Comparison of ENCODE assay signal across 32 mouse cellular contexts in genomic region chr7:97303614-97304013, GRCm38 (mm10). TPM values are rescaled to one million over a fixed set of nuclear protein-coding genes. Genes with fewer than 3 reads are reported as not detected.
DNase-seq lines count a peak whose midpoint lies in the region; ATAC-seq and TF ChIP-seq lines count a peak whose summit lies in the region.
"Had no signal": no experiment of that assay in that cellular context is flagged by ENCODE, and none has a peak within 500 bp of the region (broad histone marks: within the 10 kb centered on the region; RNA-seq: fewer than 3 reads in every experiment).

No protein-coding gene starts in this region.

- TF ChIP-seq POLR2A in lung, adult 2 months (IDR thresholded peaks at IDR 0.05; ENCODE audit: borderline replicate concordance, extremely low read depth, low read depth, low read length), result no peak

- 72% methylated on average over 2 of the region's 2 CpGs for WGBS in heart, embryonic 10.5 days
- 73% methylated on average over 2 of the region's 2 CpGs for WGBS in heart, embryonic 11.5 days (ENCODE audit: insufficient replicate concordance)
- WGBS in lung, adult 2 months, result 79% methylated on average over 2 of the region's 2 CpGs

- no peak for TF ChIP-seq CTCF in lung, adult 2 months (IDR thresholded peaks at IDR 0.05; ENCODE audit: insufficient read depth, low read length)

- peak; percentile 2 for DNase-seq in embryo, embryonic 10 days (ENCODE audit: low spot score)
- no peak for DNase-seq in embryo, embryonic 9.5 days (ENCODE audit: extremely low spot score)
- DNase-seq in heart, embryonic 10.5 days (ENCODE audit: low spot score), result peak; percentile 56
- DNase-seq in lung, adult 2 months, result peak; percentile 1
- no peak for DNase-seq in lung, postnatal 10 days
- peak; percentile 1 for DNase-seq in urinary bladder, postnatal 14 days (ENCODE audit: low spot score)
- no peak for DNase-seq in urinary bladder, postnatal 10 days (ENCODE audit: low spot score)
- DNase-seq: adrenal gland, postnatal 10 days; cerebellum, adult 11 months; cerebellum, adult 9-10 months; cerebellum, postnatal 36 days; embryo, embryonic 11 days; gastrocnemius, postnatal 14 days; kidney, adult 9 months; kidney, postnatal 14 days; lung, postnatal 36 days; midbrain, embryonic 14.5 days; retina, postnatal 1 day; right cerebral cortex, postnatal 14 days; thymus, postnatal 4 days had no signal

- no peak overlapping the region for H3K4me3 ChIP-seq in heart, embryonic 10.5 days
- H3K4me3 ChIP-seq in heart, embryonic 11.5 days (ENCODE audit: low read depth, low read length), result no peak overlapping the region
- no peak overlapping the region for H3K4me3 ChIP-seq in lung, adult 2 months (replicated peaks; ENCODE audit: extremely low read depth, low read depth, low read length)
- H3K4me3 ChIP-seq: embryonic facial prominence, embryonic 13.5 days; forebrain, embryonic 12.5 days; heart, embryonic 15.5 days; left cerebral cortex, adult 2 months; limb, embryonic 15.5 days; lung, embryonic 15.5 days; neural tube, embryonic 15.5 days had no signal

- no peak overlapping the region for H3K9ac ChIP-seq in heart, embryonic 11.5 days (ENCODE audit: low read depth, low read length)
- H3K9ac ChIP-seq: embryonic facial prominence, embryonic 13.5 days; forebrain, embryonic 12.5 days; heart, embryonic 15.5 days; limb, embryonic 15.5 days; liver, embryonic 14.5 days; lung, embryonic 15.5 days; neural tube, embryonic 15.5 days had no signal

- H3K27me3 ChIP-seq in heart, embryonic 10.5 days (ENCODE audit: insufficient read depth, poor library complexity, severe bottlenecking), result no peaks in the 10 kb centered on the region
- H3K27me3 ChIP-seq in heart, embryonic 11.5 days (ENCODE audit: control insufficient read depth, insufficient read depth, low read length), result no peaks in the 10 kb centered on the region
- H3K27me3 ChIP-seq: embryonic facial prominence, embryonic 13.5 days; forebrain, embryonic 12.5 days; heart, embryonic 15.5 days; limb, embryonic 15.5 days; lung, embryonic 15.5 days; neural tube, embryonic 15.5 days had no signal

- no peak overlapping the region for H3K4me2 ChIP-seq in heart, embryonic 11.5 days
- H3K4me2 ChIP-seq: embryonic facial prominence, embryonic 13.5 days; forebrain, embryonic 12.5 days; heart, embryonic 15.5 days; limb, embryonic 15.5 days; lung, embryonic 15.5 days; neural tube, embryonic 15.5 days had no signal

- no peaks in the 10 kb centered on the region for H3K9me3 ChIP-seq in heart, embryonic 10.5 days
- no peaks in the 10 kb centered on the region for H3K9me3 ChIP-seq in heart, embryonic 11.5 days (replicated peaks; ENCODE audit: control insufficient read depth, low read length)
- H3K9me3 ChIP-seq: embryonic facial prominence, embryonic 13.5 days; forebrain, embryonic 12.5 days; G1E; heart, embryonic 15.5 days; limb, embryonic 15.5 days; lung, embryonic 15.5 days; neural tube, embryonic 15.5 days had no signal

- H3K4me1 ChIP-seq in heart, embryonic 10.5 days, result no peaks in the 10 kb centered on the region; the same call in 1 of the 2 replicates
- H3K4me1 ChIP-seq in heart, embryonic 11.5 days (ENCODE audit: control insufficient read depth, insufficient read depth, low read length), result no peaks in the 10 kb centered on the region
- no peaks in the 10 kb centered on the region for H3K4me1 ChIP-seq in lung, adult 2 months (ENCODE audit: control insufficient read depth, insufficient read depth, low read length)
- H3K4me1 ChIP-seq: embryonic facial prominence, embryonic 13.5 days; forebrain, embryonic 12.5 days; heart, embryonic 15.5 days; limb, embryonic 15.5 days; lung, embryonic 15.5 days; neural tube, embryonic 15.5 days had no signal

- ATAC-seq in heart, embryonic 11.5 days (replicated peaks; ENCODE audit: insufficient number of reproducible peaks, low FRiP score, low TSS enrichment), result no peak
- ATAC-seq: hindbrain, embryonic 16.5 days; intestine, embryonic 16.5 days had no signal

- H3K36me3 ChIP-seq in heart, embryonic 10.5 days, result peaks cover 88% of the 10 kb centered on the region
- peaks cover 26% of the 10 kb centered on the region for H3K36me3 ChIP-seq in heart, embryonic 11.5 days (ENCODE audit: control insufficient read depth, insufficient read depth, low read length)

- H3K27ac ChIP-seq in heart, embryonic 10.5 days, result no peak overlapping the region
- H3K27ac ChIP-seq in heart, embryonic 11.5 days (ENCODE audit: low read depth, low read length), result no peak overlapping the region
- H3K27ac ChIP-seq: embryonic facial prominence, embryonic 13.5 days; forebrain, embryonic 12.5 days; heart, embryonic 15.5 days; left cerebral cortex, adult 2 months; limb, embryonic 15.5 days; liver, embryonic 14.5 days; lung, embryonic 15.5 days; neural tube, embryonic 15.5 days had no signal

RNA-seq across cellular contexts. Expression of gene Usp35, which starts 28.2 kb away (rescaled TPM):
- polyA plus RNA-seq in heart, embryonic 10.5 days (2016; fragmentation: Nextera tagmentation; extraction: Ambion mirVana), result 1.1 and 2.3 TPM in 2 replicates
- 1.3 and 1.7 TPM in 2 replicates for polyA plus RNA-seq in heart, embryonic 11.5 days (2014; fragmentation: Nextera tagmentation; extraction: Ambion mirVana)
- 5.3 and 9.2 TPM in 2 replicates for polyA plus RNA-seq in lung, adult 2 months (2012; rRNA removed)

RNA-seq across cellular contexts. Expression of gene Kctd21, which starts 28.5 kb away (rescaled TPM):
- 4.1 and 4.6 TPM in 2 replicates for polyA plus RNA-seq in heart, embryonic 10.5 days (2016; fragmentation: Nextera tagmentation; extraction: Ambion mirVana)
- polyA plus RNA-seq in heart, embryonic 11.5 days (2014; fragmentation: Nextera tagmentation; extraction: Ambion mirVana), result 3.6 and 3.8 TPM in 2 replicates
- polyA plus RNA-seq in lung, adult 2 months (2012; rRNA removed), result 7.9 and 11.5 TPM in 2 replicates

Comparison
In these comparisons a context has a peak if more than half of its experiments do, and no peak if none do; other contexts are left out.
1. DNase-seq: peak in embryo, embryonic 10 days (single experiment), heart, embryonic 10.5 days (single experiment), lung, adult 2 months (single experiment) and urinary bladder, postnatal 14 days (single experiment); none in embryo, embryonic 9.5 days (single experiment), lung, postnatal 10 days (single experiment) and urinary bladder, postnatal 10 days (single experiment).